Mouse (Mus musculus) forebrain, embryonic 14.5 days (tissue): Measurements from ENCODE around the gene Aqp3. TPM values are rescaled to one million over a fixed set of nuclear protein-coding genes. Genes with fewer than 3 reads are reported as not detected.
"Not testable (repeated sequence)": the region's sequence is repeated elsewhere in the genome, so short reads cannot be mapped to it uniquely, and the experiment has no call there.

ENCODE experiments used
- ATAC-seq: fragments of 200-750 bp; cut with Nextera tagmentation; 2 replicates; pipeline ENCODE4 v1.8.0; 2017; ENCODE audit warnings: mild to moderate bottlenecking, moderate library complexity
- DNase-seq: peaks from one replicate; pipeline ENCODE4 v3.0.0-alpha.2; 2015; ENCODE audit warnings: low spot score
- H3K27ac ChIP-seq: fragments of 300-500 bp; sonication (generic); 2 replicates; pipeline ENCODE4 v1.5.1; 2014; ENCODE audit warnings: low read depth, mild to moderate bottlenecking, control low read depth, low read length, moderate library complexity
- H3K27me3 ChIP-seq: fragments of 300-500 bp; sonication (generic); replicated peaks from 2 replicates; pipeline ENCODE4 v1.6.1; 2014; ENCODE audit warnings: low read length, control low read depth, mixed read lengths; ENCODE audit not compliant: control insufficient read depth, insufficient read depth
- H3K36me3 ChIP-seq: fragments of 300-500 bp; sonication (generic); 2 replicates; pipeline ENCODE4 v1.6.1; 2014; ENCODE audit warnings: low read length, control low read depth; ENCODE audit not compliant: control insufficient read depth, insufficient read depth
- H3K4me1 ChIP-seq: fragments of 300-500 bp; sonication (generic); 2 replicates; pipeline ENCODE4 v1.6.1; 2014; ENCODE audit warnings: antibody characterized with exemption, low read length, control low read depth; ENCODE audit not compliant: control insufficient read depth, insufficient read depth
- H3K4me2 ChIP-seq: fragments of 300-500 bp; sonication (generic); 2 replicates; pipeline ENCODE4 v1.6.1; 2014; ENCODE audit warnings: mild to moderate bottlenecking, control low read depth, low read length
- H3K4me3 ChIP-seq: fragments of 300-500 bp; sonication (generic); 2 replicates; pipeline ENCODE4 v1.5.1; 2014; ENCODE audit warnings: low read depth, low read length, control low read depth
- H3K9ac ChIP-seq: fragments of 300-500 bp; sonication (generic); 2 replicates; pipeline ENCODE4 v1.6.1; 2014; ENCODE audit warnings: mild to moderate bottlenecking, low read length, control low read depth, moderate library complexity
- H3K9me3 ChIP-seq: fragments of 300-500 bp; sonication (generic); replicated peaks from 2 replicates; pipeline ENCODE4 v1.6.1; 2016; ENCODE audit warnings: low read length, control low read depth, mixed read lengths; ENCODE audit not compliant: control insufficient read depth
- WGBS: fragments of 180-500 bp; shearing (Covaris S2); extraction: QIAGEN DNeasy Blood & Tissue Kit; methylation state at CpG from one replicate; pipeline ENCODE4 v1.1.7; 2014; 5-methylcytosine and 5-hydroxymethylcytosine counted together
- polyA plus RNA-seq: library from polyadenylated mRNA; unstranded; fragments of >200 nt; fragmentation: Nextera tagmentation; extraction: Ambion mirVana; gene quantifications from 2 replicates; pipeline ENCODE4 v1.2.1, GENCODE M21; 2014

The Aqp3 gene
- polyA plus RNA-seq, 1 experiment from 2014 or later: not detected

GRCm38 (mm10) chr4:41084819-41085218 is 13.2 kb downstream of the Aqp3 start:
- ATAC-seq: no peak
- Histone ChIP-seq H3K4me3 (no peak overlapping the region), H3K4me2 (no peak overlapping the region), H3K27me3 (no peaks in the 10 kb centered on the region), H3K9me3 (no peaks in the 10 kb centered on the region), H3K4me1 (no peaks in the 10 kb centered on the region), H3K36me3 (no peaks in the 10 kb centered on the region), H3K9ac (no peak overlapping the region), H3K27ac (no peak overlapping the region)
- DNase-seq: no peak
- 89% methylated on average over 4 of the region's 4 CpGs for WGBS

- DNase-seq, H3K9ac ChIP-seq, H3K4me1 ChIP-seq, H3K27ac ChIP-seq, ATAC-seq, H3K36me3 ChIP-seq, H3K27me3 ChIP-seq, H3K4me2 ChIP-seq, H3K9me3 ChIP-seq, H3K4me3 ChIP-seq: not testable (repeated sequence)
- WGBS: 75% methylated on average over 4 of the region's 4 CpGs
These were observed 15.2 kb downstream of the Aqp3 start for GRCm38 (mm10) chr4:41082803-41083202.

GRCm38 (mm10) chr4:41081733-41082132 is 16.2 kb downstream of the Aqp3 start:
- H3K9ac ChIP-seq: no peak overlapping the region
- ATAC-seq (no peak), DNase-seq (no peak)
- no peak overlapping the region for H3K4me3 ChIP-seq
- no peak overlapping the region for H3K27ac ChIP-seq
- no peaks in the 10 kb centered on the region for H3K27me3 ChIP-seq
- H3K9me3 ChIP-seq: no peaks in the 10 kb centered on the region
- H3K4me2 ChIP-seq: no peak overlapping the region
- no peaks in the 10 kb centered on the region for H3K36me3 ChIP-seq
- H3K4me1 ChIP-seq: no peaks in the 10 kb centered on the region
- WGBS: 79% methylated on average over 5 of the region's 5 CpGs

- no peak overlapping the region for H3K27ac ChIP-seq
- H3K9ac ChIP-seq: no peak overlapping the region
- DNase-seq (no peak), ATAC-seq (no peak)
- H3K36me3 ChIP-seq: no peaks in the 10 kb centered on the region
- no peak overlapping the region for H3K4me2 ChIP-seq
- H3K9me3 ChIP-seq: no peaks in the 10 kb centered on the region
- no peaks in the 10 kb centered on the region for H3K4me1 ChIP-seq
- H3K27me3 ChIP-seq: no peaks in the 10 kb centered on the region
- 79% methylated on average over 6 of the region's 6 CpGs for WGBS
- H3K4me3 ChIP-seq: no peak overlapping the region
These were observed 19.3 kb downstream of the Aqp3 start for GRCm38 (mm10) chr4:41078726-41079125.

- Histone ChIP-seq H3K27me3 (no peaks in the 10 kb centered on the region), H3K27ac (no peak overlapping the region), H3K4me2 (no peak overlapping the region), H3K4me1 (no peaks in the 10 kb centered on the region), H3K9ac (no peak overlapping the region), H3K4me3 (no peak overlapping the region), H3K36me3 (no peaks in the 10 kb centered on the region), H3K9me3 (no peaks in the 10 kb centered on the region)
- WGBS: 67% methylated on average over 6 of the region's 6 CpGs
- ATAC-seq (no peak), DNase-seq (no peak)
These were observed 23.5 kb downstream of the Aqp3 start for GRCm38 (mm10) chr4:41074461-41074860.

- no peak overlapping the region for H3K4me3 ChIP-seq
- H3K9ac ChIP-seq: no peak overlapping the region
- no peaks in the 10 kb centered on the region for H3K36me3 ChIP-seq
- H3K27me3 ChIP-seq: no peaks in the 10 kb centered on the region
- DNase-seq (no peak), ATAC-seq (no peak)
- no peak overlapping the region for H3K27ac ChIP-seq
- H3K4me2 ChIP-seq: no peak overlapping the region
- 85% methylated on average over 12 of the region's 12 CpGs for WGBS
- H3K9me3 ChIP-seq: no peaks in the 10 kb centered on the region
- no peaks in the 10 kb centered on the region for H3K4me1 ChIP-seq
These were observed 24.8 kb downstream of the Aqp3 start for GRCm38 (mm10) chr4:41073008-41073817.

GRCm38 (mm10) chr4:41071500-41072429 is 26.2 kb downstream of the Aqp3 start:
- DNase-seq (no peak), ATAC-seq (no peak)
- Histone ChIP-seq H3K4me2 (no peak overlapping the region), H3K27ac (no peak overlapping the region), H3K9ac (no peak overlapping the region), H3K36me3 (no peaks in the 10 kb centered on the region), H3K9me3 (no peaks in the 10 kb centered on the region), H3K4me3 (no peak overlapping the region), H3K4me1 (no peaks in the 10 kb centered on the region), H3K27me3 (no peaks in the 10 kb centered on the region)
- WGBS: 55% methylated on average over 14 of the region's 14 CpGs

GRCm38 (mm10) chr4:41065196-41065595 is 32.8 kb downstream of the Aqp3 start:
- Histone ChIP-seq H3K4me3 (no peak overlapping the region), H3K36me3 (no peaks in the 10 kb centered on the region), H3K4me1 (no peaks in the 10 kb centered on the region), H3K4me2 (no peak overlapping the region), H3K9ac (no peak overlapping the region), H3K27ac (no peak overlapping the region), H3K9me3 (no peaks in the 10 kb centered on the region), H3K27me3 (no peaks in the 10 kb centered on the region)
- ATAC-seq (no peak), DNase-seq (no peak)
- 90% methylated on average over 4 of the region's 4 CpGs for WGBS
